Mouse (Mus musculus): ENCODE data around the gene AC129217.1.
A peak's percentile ranks its signal among the peaks of the same experiment; 100 is the strongest.

DNA sequence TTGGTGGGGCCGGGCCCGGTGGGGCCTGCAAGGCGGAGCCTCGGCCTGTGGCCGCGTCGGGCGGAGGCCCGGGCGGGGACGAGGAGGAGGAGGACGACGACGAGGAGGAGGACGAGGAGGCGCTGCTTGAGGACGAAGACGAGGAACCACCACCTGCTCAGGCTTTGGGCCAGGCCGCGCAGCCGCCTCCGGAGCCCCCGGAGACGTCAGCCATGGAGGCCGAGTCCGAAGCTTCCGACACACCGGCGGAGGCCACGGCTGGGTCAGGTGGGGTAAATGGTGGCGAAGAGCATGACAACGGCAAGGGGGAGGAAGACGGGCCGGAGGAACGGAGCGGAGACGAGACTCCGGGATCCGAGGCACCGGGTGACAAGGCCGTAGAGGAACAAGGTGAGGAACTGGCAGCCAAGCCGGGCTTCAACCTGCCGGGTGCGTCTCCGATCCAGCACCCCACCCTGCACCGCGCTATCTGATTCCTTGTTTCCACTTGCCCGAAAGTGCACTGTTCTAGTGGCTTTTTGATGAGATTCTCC is 9.1 kb upstream of the AC129217.1 start:
- no peak for TF ChIP-seq MAFK (IDR thresholded peaks at IDR 0.05; ENCODE audit: borderline replicate concordance, low read depth, low read length)
- no peak for TF ChIP-seq GATA1 (IDR thresholded peaks at IDR 0.05; ENCODE audit: low read depth, low read length)
- TF ChIP-seq POLR2A (IDR thresholded peaks at IDR 0.05; ENCODE audit: control insufficient read depth in 1 of 2, insufficient read depth in 1 of 2, low read depth in 1 of 2, low read length in 2 of 2, poor library complexity in 1 of 2): peak in 1 of 2 experiments; percentile 34; a peak in 1 of 4 replicates
- no peak for TF ChIP-seq JUND (IDR thresholded peaks at IDR 0.05; ENCODE audit: low read depth, low read length)
- TF ChIP-seq SIN3A (IDR thresholded peaks at IDR 0.05; ENCODE audit: low read length): no peak; the same call in 1 of the 2 replicates
